Mouse (Mus musculus) forebrain, embryonic 12.5 days (tissue): ENCODE measurements around the gene Arl8a. TPM values are rescaled to one million over a fixed set of nuclear protein-coding genes. Genes with fewer than 3 reads are reported as not detected.
"Not testable (repeated sequence)": the region's sequence is repeated elsewhere in the genome, so short reads cannot be mapped to it uniquely, and the experiment has no call there.

Experiments
- ATAC-seq: fragments of 200-750 bp; cut with Nextera tagmentation; 2 replicates; pipeline ENCODE4 v1.8.0; 2017; ENCODE audit warnings: moderate TSS enrichment; ENCODE audit not compliant: low FRiP score
- H3K27ac ChIP-seq: fragments of 300-500 bp; sonication (generic); 2 replicates; pipeline ENCODE4 v1.5.1; 2016; ENCODE audit warnings: mild to moderate bottlenecking
- H3K27me3 ChIP-seq: fragments of 300-500 bp; sonication (generic); 2 replicates; pipeline ENCODE4 v1.6.1; 2016; ENCODE audit warnings: mild to moderate bottlenecking
- H3K36me3 ChIP-seq: fragments of 300-500 bp; sonication (generic); replicated peaks from 2 replicates; pipeline ENCODE4 v1.6.1; 2016; ENCODE audit warnings: mild to moderate bottlenecking
- H3K4me1 ChIP-seq: fragments of 300-500 bp; sonication (generic); 2 replicates; pipeline ENCODE4 v1.6.1; 2016
- H3K4me2 ChIP-seq: fragments of 300-500 bp; sonication (generic); 2 replicates; pipeline ENCODE4 v1.6.1; 2016; ENCODE audit warnings: mild to moderate bottlenecking, moderate library complexity
- H3K4me3 ChIP-seq: fragments of 300-500 bp; sonication (generic); replicated peaks from 2 replicates; pipeline ENCODE4 v1.5.1; 2016; ENCODE audit warnings: mild to moderate bottlenecking
- H3K9ac ChIP-seq: fragments of 300-500 bp; sonication (generic); 2 replicates; pipeline ENCODE4 v1.6.1; 2016; ENCODE audit warnings: mild to moderate bottlenecking
- H3K9me3 ChIP-seq: fragments of 300-500 bp; sonication (generic); 2 replicates; pipeline ENCODE4 v1.6.1; 2016
- WGBS: fragments of 180-500 bp; shearing (Covaris S2); methylation state at CpG from one replicate; pipeline ENCODE4 v1.1.7; 2016; 5-methylcytosine and 5-hydroxymethylcytosine counted together
- polyA plus RNA-seq: library from polyadenylated mRNA; unstranded; fragments of >200 nt; fragmentation: Nextera tagmentation; extraction: Ambion mirVana; gene quantifications from 2 replicates; pipeline ENCODE4 v1.2.1, GENCODE M21; 2016

Gene Arl8a
- polyA plus RNA-seq, 1 experiment from 2014 or later, result 113 TPM

DNA sequence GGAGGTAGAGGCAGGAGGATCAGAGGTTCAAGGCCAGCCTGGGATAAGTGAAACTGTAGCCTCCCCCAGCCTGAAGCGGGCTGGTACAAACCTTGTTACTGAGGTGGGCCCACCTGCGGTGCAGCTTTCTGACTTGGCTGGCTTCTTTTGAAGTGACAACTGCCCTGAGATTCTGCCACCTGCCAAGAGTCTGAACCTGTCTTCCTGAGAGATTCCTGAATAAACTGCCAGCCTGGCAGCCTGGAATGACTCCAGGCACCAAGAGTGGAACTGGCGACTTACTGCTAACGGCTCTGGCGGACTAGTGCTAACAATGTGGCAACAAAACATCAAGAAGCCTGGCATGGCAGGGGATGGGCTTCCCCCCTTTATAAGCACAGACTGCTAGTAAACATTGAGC lies 47.7 kb downstream of the Arl8a start:
- H3K9ac ChIP-seq, H3K27me3 ChIP-seq, H3K9me3 ChIP-seq, H3K4me2 ChIP-seq, H3K36me3 ChIP-seq, H3K4me3 ChIP-seq, H3K27ac ChIP-seq, ATAC-seq: not testable (repeated sequence)
- H3K4me1 ChIP-seq, result peaks cover 12% of the 10 kb centered on the region
- WGBS, result 73% methylated on average over 5 of the region's 5 CpGs

DNA sequence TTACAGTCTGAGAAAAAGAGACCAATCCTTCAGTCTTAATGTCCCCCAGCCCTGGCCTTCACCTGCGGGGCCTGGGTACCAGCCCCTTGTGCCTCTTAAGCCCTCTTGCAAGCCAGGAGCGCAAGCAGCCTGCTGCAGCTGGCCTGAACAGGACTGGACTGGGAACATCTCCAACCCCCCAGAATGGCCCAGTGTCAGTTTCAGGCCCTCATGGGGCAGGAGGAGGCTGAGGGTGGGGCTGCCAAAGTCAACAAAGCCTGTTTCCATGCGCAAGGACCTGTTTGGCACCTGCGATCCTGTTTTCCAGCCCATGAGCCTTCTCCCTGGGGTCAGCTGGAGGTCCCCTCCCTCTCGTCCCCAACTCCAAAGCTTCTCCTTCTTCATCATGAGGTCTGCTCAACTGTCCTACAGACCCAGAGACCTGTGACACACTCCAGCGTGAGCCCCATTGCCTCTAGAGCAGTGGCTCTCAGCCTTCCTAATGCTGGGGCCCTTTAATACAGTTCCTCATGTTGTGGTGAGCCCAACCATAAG lies 49.4 kb downstream of the Arl8a start:
- Histone ChIP-seq H3K4me1 (peaks cover 15% of the 10 kb centered on the region), H3K9ac (no peak overlapping the region), H3K27me3 (no peaks in the 10 kb centered on the region), H3K4me3 (no peak overlapping the region), H3K9me3 (no peaks in the 10 kb centered on the region), H3K27ac (no peak overlapping the region), H3K4me2 (no peak overlapping the region), H3K36me3 (no peaks in the 10 kb centered on the region)
- WGBS, result 88% methylated on average over 6 of the region's 6 CpGs
- no peak for ATAC-seq

DNA sequence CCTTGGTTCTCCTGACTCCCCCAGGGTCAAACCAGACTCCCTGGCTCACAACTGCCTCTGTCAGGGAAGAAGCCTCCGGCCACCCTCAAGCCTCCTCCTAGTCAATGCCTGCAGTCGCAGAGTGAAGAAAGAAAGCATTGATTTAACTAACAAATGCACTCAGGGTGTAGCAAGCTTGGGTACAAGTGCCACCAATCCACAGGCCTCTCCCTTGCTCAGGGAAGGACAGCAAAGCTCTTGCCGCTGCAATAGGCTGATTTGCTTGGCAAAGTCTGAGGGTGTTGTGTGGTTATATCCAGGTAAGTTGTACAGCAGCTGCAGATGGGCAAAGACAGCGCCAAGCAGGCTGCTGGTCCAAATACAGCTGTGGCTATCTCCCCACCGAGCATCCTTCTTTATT lies 51.8 kb downstream of the Arl8a start:
- H3K4me2 ChIP-seq, result no peak overlapping the region
- no peak for ATAC-seq
- H3K9me3 ChIP-seq, result no peaks in the 10 kb centered on the region
- 25% methylated on average over 5 of the region's 5 CpGs for WGBS
- H3K4me1 ChIP-seq, result peaks cover 15% of the 10 kb centered on the region
- H3K27ac ChIP-seq, result no peak overlapping the region
- H3K36me3 ChIP-seq, result no peaks in the 10 kb centered on the region
- H3K27me3 ChIP-seq, result no peaks in the 10 kb centered on the region
- no peak overlapping the region for H3K9ac ChIP-seq
- no peak overlapping the region for H3K4me3 ChIP-seq

GRCm38 (mm10) chr1:135199014-135199819 lies 52.6 kb downstream of the Arl8a start:
- Histone ChIP-seq H3K9me3 (no peaks in the 10 kb centered on the region), H3K9ac (no peak overlapping the region), H3K27ac (peak overlapping the region; percentile 50), H3K36me3 (no peaks in the 10 kb centered on the region), H3K4me2 (peak overlapping the region; percentile 46), H3K4me1 (peaks cover 18% of the 10 kb centered on the region), H3K27me3 (no peaks in the 10 kb centered on the region), H3K4me3 (peak overlapping the region; percentile 17)
- WGBS, result 2% methylated on average over 21 of the region's 21 CpGs
- peak; percentile 63 for ATAC-seq

- H3K9ac ChIP-seq, result no peak overlapping the region
- no peak overlapping the region for H3K4me3 ChIP-seq
- H3K9me3 ChIP-seq, result no peaks in the 10 kb centered on the region
- no peak overlapping the region for H3K4me2 ChIP-seq
- no peak overlapping the region for H3K27ac ChIP-seq
- WGBS, result 93% methylated on average over 4 of the region's 4 CpGs
- no peaks in the 10 kb centered on the region for H3K27me3 ChIP-seq
- ATAC-seq, result no peak
- peaks cover 24% of the 10 kb centered on the region for H3K4me1 ChIP-seq
- H3K36me3 ChIP-seq, result no peaks in the 10 kb centered on the region
These were observed 53.8 kb downstream of the Arl8a start for GRCm38 (mm10) chr1:135200400-135200799.

DNA sequence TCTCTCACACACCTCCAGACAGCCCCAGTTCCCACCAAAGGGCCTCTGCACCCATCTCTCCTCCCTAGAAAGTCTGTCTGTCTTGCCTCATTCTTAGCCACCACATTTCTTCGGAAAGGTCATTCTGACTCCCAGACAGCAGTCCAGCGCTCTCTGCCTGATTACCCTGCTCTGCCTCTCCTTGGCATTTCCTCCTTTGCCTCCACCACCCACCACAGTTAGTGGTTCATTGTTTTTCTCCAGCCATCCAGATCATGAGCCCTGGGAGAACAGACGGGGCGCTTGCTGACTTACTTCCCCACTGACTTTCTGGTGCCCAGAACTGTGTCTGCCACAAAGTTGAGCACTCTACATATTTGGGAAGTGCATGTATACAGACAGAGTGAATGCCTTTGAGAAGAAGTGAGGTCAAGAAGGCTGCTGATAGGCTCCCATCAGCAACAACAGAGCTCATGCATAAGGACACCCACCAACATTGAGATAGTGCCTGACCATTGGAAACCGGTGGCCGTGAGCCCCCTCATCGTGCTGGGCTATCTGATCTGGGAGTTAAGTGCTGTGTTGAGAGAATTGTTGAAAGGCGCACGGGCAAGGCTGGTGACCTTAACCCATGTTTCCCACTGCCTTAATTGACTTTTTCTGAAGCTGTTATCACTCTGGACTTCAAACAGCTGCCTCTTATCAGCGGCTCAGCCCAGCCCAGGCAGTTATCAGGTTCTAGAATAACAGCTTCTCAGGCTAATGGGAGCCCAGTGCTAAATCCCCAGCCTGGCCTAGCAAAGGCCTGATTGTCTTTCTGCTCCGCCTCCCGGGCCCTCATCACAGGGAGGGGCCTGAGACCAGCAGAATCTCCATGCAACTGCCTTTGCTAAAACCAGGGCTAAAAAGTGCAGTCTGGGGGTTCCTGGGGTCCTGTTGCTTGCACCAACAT lies 57.8 kb downstream of the Arl8a start:
- Histone ChIP-seq H3K9me3 (no peaks in the 10 kb centered on the region), H3K9ac (no peak overlapping the region), H3K4me2 (no peak overlapping the region), H3K36me3 (no peaks in the 10 kb centered on the region), H3K4me1 (peaks cover 11% of the 10 kb centered on the region), H3K27ac (no peak overlapping the region), H3K27me3 (no peaks in the 10 kb centered on the region), H3K4me3 (no peak overlapping the region)
- 32% methylated on average over 12 of the region's 12 CpGs for WGBS
- ATAC-seq, result no peak

GRCm38 (mm10) chr1:135205257-135205656 lies 58.6 kb downstream of the Arl8a start:
- H3K27ac ChIP-seq, result no peak overlapping the region
- no peak overlapping the region for H3K4me3 ChIP-seq
- 60% methylated on average over 4 of the region's 4 CpGs for WGBS

More at GRCm38 (mm10) chr1:135205257-135205656, 58.6 kb downstream of the Arl8a start:
- peaks cover 9% of the 10 kb centered on the region for H3K4me1 ChIP-seq
- no peaks in the 10 kb centered on the region for H3K36me3 ChIP-seq
- H3K4me2 ChIP-seq, result no peak overlapping the region
- no peaks in the 10 kb centered on the region for H3K9me3 ChIP-seq
- ATAC-seq, result no peak
- H3K9ac ChIP-seq, result no peak overlapping the region
- no peaks in the 10 kb centered on the region for H3K27me3 ChIP-seq

Other genes with a start within 250 kb of the Arl8a start
- gene Ppp1r12b, start 190.9 kb upstream of the Arl8a start, polyA plus RNA-seq, result 12.2 and 13.8 TPM in 2 replicates
- gene Ube2t, start 184.3 kb upstream of the Arl8a start, polyA plus RNA-seq, result 49.7 and 50.3 TPM in 2 replicates
- 0.36 and 0.42 TPM in 2 replicates for gene Lgr6, start 41.5 kb upstream of the Arl8a start, polyA plus RNA-seq
- gene Ptpn7, start 14.1 kb upstream of the Arl8a start, polyA plus RNA-seq, result 0.78 and 1.0 TPM in 2 replicates
- gene Gpr37l1, start 20.9 kb downstream of the Arl8a start, polyA plus RNA-seq, result not detected in 2 replicates
- 1.3 TPM in 2 replicates for gene Elf3, start 111.7 kb downstream of the Arl8a start, polyA plus RNA-seq
- gene Rnpep, start 137.3 kb downstream of the Arl8a start, polyA plus RNA-seq, result 93.0 and 97.7 TPM in 2 replicates
- gene Timm17a, start 167.0 kb downstream of the Arl8a start, polyA plus RNA-seq, result 142 and 159 TPM in 2 replicates
- gene Lmod1, start 178.0 kb downstream of the Arl8a start, polyA plus RNA-seq, result 0.49 and 0.51 TPM in 2 replicates
- gene Shisa4, start 228.4 kb downstream of the Arl8a start, polyA plus RNA-seq, result 67.3 and 70.6 TPM in 2 replicates